In the genomic region with DNA sequence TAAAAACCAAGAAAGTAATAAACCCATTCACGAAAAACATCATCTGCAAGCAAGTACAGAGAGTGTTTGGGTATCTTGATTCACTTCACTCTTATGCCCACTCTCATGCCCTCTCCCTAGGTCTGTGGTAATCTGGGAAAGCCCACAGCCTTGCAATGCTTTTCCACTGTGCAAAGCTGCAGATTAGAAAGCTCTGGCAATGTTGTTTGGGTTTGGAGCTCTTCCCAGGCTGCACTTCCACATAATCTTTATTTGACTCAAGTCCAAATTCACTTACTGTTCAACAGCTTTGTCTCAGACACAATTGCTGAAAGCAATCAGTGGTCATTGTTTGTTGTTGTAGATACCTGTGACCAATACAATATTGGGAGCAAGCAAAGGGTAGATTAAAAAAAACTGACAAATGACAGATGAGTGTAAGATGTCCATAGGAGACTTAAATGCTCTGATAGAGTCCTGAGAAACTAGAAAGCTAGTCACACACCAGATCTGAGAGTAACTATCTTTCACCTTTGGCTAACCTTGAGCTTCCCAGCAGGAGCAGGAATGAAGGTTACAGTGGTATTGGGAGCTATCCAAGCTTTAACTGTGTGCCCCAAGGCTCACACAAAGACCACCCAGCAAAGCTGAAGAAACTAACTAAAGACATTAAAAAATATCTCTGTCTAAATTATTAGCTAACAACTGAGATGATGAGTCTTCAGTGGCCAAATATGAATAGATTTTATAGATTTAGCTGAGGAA, we compare ENCODE assay signal across 14 mouse cellular contexts.
DNase-seq lines count a peak whose midpoint lies in the region; ATAC-seq and TF ChIP-seq lines count a peak whose summit lies in the region.
"Had no signal": no experiment of that assay in that cellular context is flagged by ENCODE, and none has a peak within 500 bp of the region (broad histone marks: within the 10 kb centered on the region; RNA-seq: fewer than 3 reads in every experiment).

No protein-coding gene starts in this region.

- TF ChIP-seq EP300 in heart, adult 2 months (IDR thresholded peaks at IDR 0.05; ENCODE audit: insufficient read depth, low read depth, low read length): no peak
- no peak for TF ChIP-seq EP300 in lung, postnatal 0 days (IDR thresholded peaks at IDR 0.05)

- no peak overlapping the region for H3K4me3 ChIP-seq in heart, adult 2 months
- no peak overlapping the region for H3K4me3 ChIP-seq in lung, postnatal 0 days (ENCODE audit: low read depth, low read length)
- H3K4me3 ChIP-seq in heart, embryonic 12.5 days: no peak overlapping the region
- H3K4me3 ChIP-seq: embryonic facial prominence, embryonic 13.5 days; layer of hippocampus, adult 2 months; liver, embryonic 13.5 days; midbrain, embryonic 13.5 days; neural tube, embryonic 15.5 days had no signal

- no peak for ATAC-seq in lung, postnatal 0 days
- no peak for ATAC-seq in heart, embryonic 12.5 days (ENCODE audit: insufficient number of reproducible peaks, low FRiP score)
- ATAC-seq: midbrain, embryonic 13.5 days had no signal

- H3K36me3 ChIP-seq in heart, adult 2 months (ENCODE audit: control insufficient read depth, insufficient read depth, low read length): no peaks in the 10 kb centered on the region; the same call in 1 of the 2 replicates
- H3K36me3 ChIP-seq in lung, postnatal 0 days (ENCODE audit: insufficient read depth, low read length): no peaks in the 10 kb centered on the region
- H3K36me3 ChIP-seq in heart, embryonic 12.5 days: no peaks in the 10 kb centered on the region
- H3K36me3 ChIP-seq: embryonic facial prominence, embryonic 13.5 days; liver, embryonic 13.5 days; midbrain, embryonic 13.5 days; neural tube, embryonic 15.5 days had no signal

- H3K27me3 ChIP-seq in heart, adult 2 months (ENCODE audit: control insufficient read depth, insufficient read depth, low read length): no peaks in the 10 kb centered on the region
- no peaks in the 10 kb centered on the region for H3K27me3 ChIP-seq in lung, postnatal 0 days (replicated peaks; ENCODE audit: insufficient read depth, low read length)
- H3K27me3 ChIP-seq in heart, embryonic 12.5 days (replicated peaks): no peaks in the 10 kb centered on the region
- H3K27me3 ChIP-seq: embryonic facial prominence, embryonic 13.5 days; liver, embryonic 13.5 days; midbrain, embryonic 13.5 days; neural tube, embryonic 15.5 days had no signal

- peaks cover 6% of the 10 kb centered on the region for H3K4me1 ChIP-seq in heart, adult 2 months (ENCODE audit: control insufficient read depth, insufficient read depth, low read length)
- no peaks in the 10 kb centered on the region for H3K4me1 ChIP-seq in lung, postnatal 0 days (ENCODE audit: insufficient read depth, low read depth, low read length)
- H3K4me1 ChIP-seq in heart, embryonic 12.5 days (replicated peaks): peaks cover 6% of the 10 kb centered on the region; the same call in 1 of the 2 replicates
- H3K4me1 ChIP-seq: embryonic facial prominence, embryonic 13.5 days; liver, embryonic 13.5 days; midbrain, embryonic 13.5 days; neural tube, embryonic 15.5 days had no signal

- intact Hi-C loops in heart, adult 2 months (cut with DNase I): loop anchor here (10.0 kb wide), 1 partner anchor 325 kb away; the partner anchor contains the start of gene Klf12
- intact Hi-C loops in heart, postnatal 25 days (cut with DNase I): no loop called here

- peak overlapping the region; percentile 44; the same call in 1 of the 2 replicates for H3K27ac ChIP-seq in heart, adult 2 months
- no peak overlapping the region for H3K27ac ChIP-seq in lung, postnatal 0 days (ENCODE audit: low read length)
- H3K27ac ChIP-seq in heart, embryonic 12.5 days (ENCODE audit: poor library complexity, severe bottlenecking): peak overlapping the region; percentile 48; the same call in 1 of the 2 replicates
- H3K27ac ChIP-seq: embryonic facial prominence, embryonic 13.5 days; layer of hippocampus, adult 2 months; liver, embryonic 13.5 days; midbrain, embryonic 13.5 days; neural tube, embryonic 15.5 days had no signal

- peak; percentile 31 to 39 for DNase-seq in heart, adult 2 months
- DNase-seq in heart, postnatal 25 days (ENCODE audit: low spot score): no peak
- DNase-seq in lung, postnatal 0 days (ENCODE audit: low spot score): peak; percentile 12
- no peak for DNase-seq in lung, postnatal 4 days
- DNase-seq in adipocyte (ENCODE audit: low spot score): peak; percentile 34
- no peak for DNase-seq in thymus, postnatal 4 days
- DNase-seq in cerebellum, adult 11-12 months: no peak
- DNase-seq: cerebellum, adult 2 months; liver, embryonic 13.5 days had no signal

- no peak for TF ChIP-seq POLR2A in heart, adult 2 months (IDR thresholded peaks at IDR 0.05; ENCODE audit: insufficient read depth, low read depth, low read length)

- H3K4me2 ChIP-seq in lung, postnatal 0 days (replicated peaks; ENCODE audit: low read depth, low read length): no peak overlapping the region
- no peak overlapping the region for H3K4me2 ChIP-seq in heart, embryonic 12.5 days
- H3K4me2 ChIP-seq: embryonic facial prominence, embryonic 13.5 days; liver, embryonic 13.5 days; midbrain, embryonic 13.5 days; neural tube, embryonic 15.5 days had no signal

- TF ChIP-seq CTCF in heart, adult 2 months (IDR thresholded peaks at IDR 0.05): no peak
- no peak for TF ChIP-seq CTCF in lung, postnatal 0 days (IDR thresholded peaks at IDR 0.05)

- 63% methylated on average over 1 of the region's 1 CpGs for WGBS in heart, adult 2 months
- 83% methylated on average over 1 of the region's 1 CpGs for WGBS in lung, postnatal 0 days
- 91% methylated on average over 1 of the region's 1 CpGs for WGBS in heart, embryonic 12.5 days

- H3K9me3 ChIP-seq in lung, postnatal 0 days (ENCODE audit: low read length): no peaks in the 10 kb centered on the region
- H3K9me3 ChIP-seq in heart, embryonic 12.5 days (replicated peaks): no peaks in the 10 kb centered on the region
- H3K9me3 ChIP-seq: embryonic facial prominence, embryonic 13.5 days; liver, embryonic 13.5 days; midbrain, embryonic 13.5 days; neural tube, embryonic 15.5 days had no signal

- H3K9ac ChIP-seq in heart, adult 2 months (ENCODE audit: low read depth, low read length): no peak overlapping the region
- no peak overlapping the region for H3K9ac ChIP-seq in lung, postnatal 0 days (replicated peaks; ENCODE audit: low read depth)
- H3K9ac ChIP-seq in heart, embryonic 12.5 days: no peak overlapping the region
- H3K9ac ChIP-seq: embryonic facial prominence, embryonic 13.5 days; liver, embryonic 13.5 days; midbrain, embryonic 13.5 days; neural tube, embryonic 15.5 days had no signal

- H3K79me2 ChIP-seq in heart, adult 2 months (replicated peaks; ENCODE audit: control insufficient read depth, insufficient read depth, low read length): no peaks in the 10 kb centered on the region

Comparison
In these comparisons a context has a peak if more than half of its experiments do, and no peak if none do; other contexts are left out.
1. DNase-seq: peak in heart, adult 2 months (2 of 2), lung, postnatal 0 days (single experiment) and adipocyte (single experiment); none in heart, postnatal 25 days (single experiment), lung, postnatal 4 days (0 of 2), thymus, postnatal 4 days (single experiment) and cerebellum, adult 11-12 months (single experiment).